Mouse (Mus musculus): ENCODE measurements around the gene Slc25a11.

DNA sequence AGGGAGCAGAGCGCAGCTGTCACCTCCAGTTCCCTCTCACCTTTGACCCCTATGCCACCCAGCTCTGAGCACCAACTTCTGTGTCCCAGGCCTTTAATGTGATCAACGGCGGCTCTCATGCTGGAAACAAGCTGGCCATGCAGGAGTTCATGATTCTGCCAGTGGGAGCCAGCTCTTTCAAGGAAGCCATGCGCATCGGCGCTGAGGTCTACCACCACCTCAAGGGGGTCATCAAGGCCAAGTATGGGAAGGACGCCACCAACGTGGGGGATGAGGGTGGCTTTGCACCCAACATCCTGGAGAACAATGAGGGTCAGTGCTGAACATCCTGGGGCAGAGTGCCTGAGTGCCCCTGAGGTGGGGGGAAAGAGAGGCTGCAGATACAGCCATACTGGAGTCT lies 13.3 kb upstream of the Slc25a11 start:
- TF ChIP-seq CTCF (IDR thresholded peaks at IDR 0.05; ENCODE audit: low read depth, low read length) (no peak), GATA1 (IDR thresholded peaks at IDR 0.05; ENCODE audit: borderline replicate concordance, low read length) (no peak), POLR2AphosphoS5 (IDR thresholded peaks at IDR 0.05; ENCODE audit: insufficient replicate concordance, low read depth, low read length) (no peak), GATA2 (IDR thresholded peaks at IDR 0.05; ENCODE audit: borderline replicate concordance, low read depth, low read length) (no peak), TAL1 (conservative IDR thresholded peaks at IDR 0.05; ENCODE audit: low read depth, low read length) (no peak)

Measured in G1E (cell line).